9 mouse cellular contexts compared by ENCODE assay signal in genomic region chr17:27800710-27801648, GRCm38 (mm10). TPM values are rescaled to one million over a fixed set of nuclear protein-coding genes. Genes with fewer than 3 reads are reported as not detected.
DNase-seq lines count a peak whose midpoint lies in the region; ATAC-seq lines count a peak whose summit lies in the region.
"Had no signal": no experiment of that assay in that cellular context is flagged by ENCODE, and none has a peak within 500 bp of the region (broad histone marks: within the 10 kb centered on the region; RNA-seq: fewer than 3 reads in every experiment).

No protein-coding gene starts in this region.

- intact Hi-C loops in heart, postnatal 36 days (cut with DNase I) = no loop called here

- no peak overlapping the region for H3K4me3 ChIP-seq in heart, embryonic 12.5 days
- H3K4me3 ChIP-seq in limb, embryonic 15.5 days = no peak overlapping the region

- 85% methylated on average over 9 of the region's 9 CpGs for WGBS in heart, embryonic 12.5 days
- WGBS in limb, embryonic 15.5 days = 56% methylated on average over 9 of the region's 9 CpGs

- H3K36me3 ChIP-seq in heart, embryonic 12.5 days = no peaks in the 10 kb centered on the region
- no peaks in the 10 kb centered on the region for H3K36me3 ChIP-seq in limb, embryonic 15.5 days

- ATAC-seq in heart, embryonic 12.5 days (ENCODE audit: insufficient number of reproducible peaks, low FRiP score) = no peak
- peak; percentile 37; the same call in 1 of the 2 replicates for ATAC-seq in common myeloid progenitor, adult 5-6 weeks (replicated peaks; ENCODE audit: low read depth, poor library complexity, severe bottlenecking)
- no peak for ATAC-seq in limb, embryonic 15.5 days (ENCODE audit: insufficient number of reproducible peaks, low FRiP score, low TSS enrichment, low read depth)

- no peak for DNase-seq in heart, postnatal 36 days
- DNase-seq in 3T3-L1 (ENCODE audit: low read depth, low spot score) = peak; percentile 49
- no peak for DNase-seq in frontal cortex, postnatal 25 days (ENCODE audit: low spot score in 2 of 2)
- no peak for DNase-seq in cerebellum, adult 9-11 months
- no peak for DNase-seq in ovary, postnatal 36 days (ENCODE audit: low spot score)
- DNase-seq: right cerebral cortex, postnatal 14 days had no signal

- H3K4me2 ChIP-seq in heart, embryonic 12.5 days = no peak overlapping the region
- no peak overlapping the region for H3K4me2 ChIP-seq in limb, embryonic 15.5 days

- no peaks in the 10 kb centered on the region for H3K27me3 ChIP-seq in heart, embryonic 12.5 days (replicated peaks)
- no peaks in the 10 kb centered on the region for H3K27me3 ChIP-seq in limb, embryonic 15.5 days

- no peaks in the 10 kb centered on the region for H3K9me3 ChIP-seq in heart, embryonic 12.5 days (replicated peaks)
- H3K9me3 ChIP-seq in limb, embryonic 15.5 days = no peaks in the 10 kb centered on the region

- peaks cover 66% of the 10 kb centered on the region for H3K4me1 ChIP-seq in heart, embryonic 12.5 days (replicated peaks)
- H3K4me1 ChIP-seq in limb, embryonic 15.5 days = peaks cover 51% of the 10 kb centered on the region

- H3K9ac ChIP-seq in heart, embryonic 12.5 days = no peak overlapping the region
- H3K9ac ChIP-seq in limb, embryonic 15.5 days = no peak overlapping the region

- 0 out of 2 replicates have a peak overlapping the region, but pooled peaks have one; percentile 35 for H3K27ac ChIP-seq in heart, embryonic 12.5 days (ENCODE audit: poor library complexity, severe bottlenecking)
- peak overlapping the region; percentile 50; the same call in 1 of the 2 replicates for H3K27ac ChIP-seq in limb, embryonic 15.5 days

RNA-seq across cellular contexts. Expression of gene D17Wsu92e, which starts 19.5 kb away (rescaled TPM):
- polyA plus RNA-seq in heart, embryonic 12.5 days (2016; fragmentation: Nextera tagmentation; extraction: Ambion mirVana) = 14.8 and 15.1 TPM in 2 replicates
- total RNA-seq in heart, postnatal 36 days (2021) = 100 to 1,000 TPM; 135 to 140 TPM
- total RNA-seq in common myeloid progenitor, adult 5-6 weeks (2017) = 59.1 and 69.4 TPM in 2 replicates
- 16.4 and 17.0 TPM in 2 replicates for polyA plus RNA-seq in limb, embryonic 15.5 days (2015; fragmentation: Nextera tagmentation; extraction: Ambion mirVana)

RNA-seq across cellular contexts. Expression of gene Snrpc, which starts 37.0 kb away (rescaled TPM):
- 221 and 222 TPM in 2 replicates for polyA plus RNA-seq in heart, embryonic 12.5 days (2016; fragmentation: Nextera tagmentation; extraction: Ambion mirVana)
- 10 to 100 TPM; 56.8 to 57.4 TPM for total RNA-seq in heart, postnatal 36 days (2021)
- 116 and 132 TPM in 2 replicates for total RNA-seq in common myeloid progenitor, adult 5-6 weeks (2017)
- 270 and 277 TPM in 2 replicates for polyA plus RNA-seq in limb, embryonic 15.5 days (2015; fragmentation: Nextera tagmentation; extraction: Ambion mirVana)

RNA-seq across cellular contexts. Expression of gene Uhrf1bp1, which starts 55.3 kb away (rescaled TPM):
- 6.4 and 7.2 TPM in 2 replicates for polyA plus RNA-seq in heart, embryonic 12.5 days (2016; fragmentation: Nextera tagmentation; extraction: Ambion mirVana)
- total RNA-seq in heart, postnatal 36 days (2021) = 10 to 100 TPM; 17.1 to 17.9 TPM
- 10.5 and 13.1 TPM in 2 replicates for total RNA-seq in common myeloid progenitor, adult 5-6 weeks (2017)
- polyA plus RNA-seq in limb, embryonic 15.5 days (2015; fragmentation: Nextera tagmentation; extraction: Ambion mirVana) = 4.5 and 5.7 TPM in 2 replicates
